Mouse (Mus musculus): ENCODE measurements around the gene Ppp2r3d. TPM values are rescaled to one million over a fixed set of nuclear protein-coding genes. Genes with fewer than 3 reads are reported as not detected.
"Not testable (repeated sequence)": the region's sequence is repeated elsewhere in the genome, so short reads cannot be mapped to it uniquely, and the experiment has no call there.

Ppp2r3d gene
- polyA plus RNA-seq (2016; fragmentation: Nextera tagmentation; extraction: Ambion mirVana), result 142 and 209 TPM in 2 replicates

DNA sequence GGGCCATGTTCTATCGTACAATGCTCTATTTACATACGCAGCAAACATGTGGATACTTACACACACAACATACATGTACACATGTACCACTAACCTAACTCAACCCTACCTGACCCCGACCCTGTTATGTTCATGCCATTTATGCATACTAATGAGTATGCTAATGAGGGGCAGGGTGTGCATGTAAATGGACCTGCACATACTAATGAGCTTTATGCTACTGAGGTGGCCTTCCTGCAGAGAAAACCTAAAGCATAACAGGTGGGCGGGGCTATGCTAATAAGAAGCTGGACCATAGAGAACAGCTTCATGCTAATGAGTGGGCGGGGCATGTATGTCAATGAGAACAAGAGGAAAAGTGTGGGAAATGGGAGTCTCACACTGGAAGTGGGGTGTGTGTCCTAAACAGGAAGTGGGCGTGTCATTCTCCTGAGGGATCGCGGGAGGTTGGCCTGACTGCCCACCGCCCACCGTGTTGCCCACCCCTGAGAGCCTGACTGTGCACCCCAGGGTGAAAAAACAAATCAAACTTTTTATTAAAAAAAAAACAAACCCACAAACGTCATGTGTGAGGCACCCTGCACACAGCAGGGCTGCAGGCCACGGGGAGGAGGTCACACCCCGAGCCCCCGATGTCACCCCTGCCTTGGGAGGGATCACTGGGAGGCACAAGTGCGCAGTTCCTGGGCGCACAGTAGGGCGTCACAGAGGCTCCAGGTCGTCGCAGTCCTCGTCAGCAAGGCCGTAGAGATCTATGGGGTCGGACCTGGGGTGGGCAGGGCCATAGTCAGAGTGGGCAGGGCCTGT, at the start of gene Ppp2r3d:
Gene Ppp2r3d, minus strand, starts transcription at position 803 of the 807 bp plus-strand sequence.
- H3K27me3 ChIP-seq (ENCODE audit: insufficient read depth, poor library complexity, severe bottlenecking), result no peaks in the 10 kb centered on the region
- WGBS, result 93% methylated on average over 22 of the region's 22 CpGs
- no peak for DNase-seq (ENCODE audit: low spot score)

DNA sequence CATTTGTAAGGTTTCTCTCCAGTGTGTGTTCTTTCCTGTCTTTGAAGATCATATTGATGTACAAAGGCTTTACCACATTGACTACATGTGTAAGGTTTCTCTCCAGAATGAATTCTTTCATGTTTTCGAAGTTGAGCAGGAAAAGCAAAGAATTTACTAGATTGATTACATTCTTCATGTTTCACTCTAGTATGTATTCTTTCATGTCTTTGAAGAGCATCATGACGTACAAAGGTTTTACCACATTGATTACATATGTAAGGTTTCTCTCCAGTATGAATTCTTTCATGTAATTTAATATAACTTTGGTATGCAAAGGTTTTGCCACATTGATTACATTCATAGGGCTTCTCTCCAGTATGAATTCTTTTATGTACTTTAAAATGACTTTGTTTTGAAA, 17.0 kb upstream of the Ppp2r3d start, which contains the start of gene Gm21836:
Gene Gm21836, minus strand, starts transcription at position 101 of the 400 bp plus-strand sequence.
- not testable (repeated sequence) for H3K27me3 ChIP-seq (ENCODE audit: insufficient read depth, poor library complexity, severe bottlenecking); DNase-seq (ENCODE audit: low spot score); H3K4me1 ChIP-seq (replicated peaks); H3K4me3 ChIP-seq; H3K27ac ChIP-seq; H3K36me3 ChIP-seq
- WGBS, result 86% methylated on average over 2 of the region's 2 CpGs
- H3K9me3 ChIP-seq, result peaks cover 25% of the 10 kb centered on the region

More for the DNA sequence above, at the start of gene Ppp2r3d:
- Histone ChIP-seq H3K4me3 (no peak within 1 kb of the TSS), H3K27ac (no peak within 1 kb of the TSS), H3K9me3 (peaks cover 12% of the 10 kb centered on the region), H3K36me3 (peaks cover 18% of the 10 kb centered on the region), H3K4me1 (replicated peaks) (no peaks in the 10 kb centered on the region)

DNA sequence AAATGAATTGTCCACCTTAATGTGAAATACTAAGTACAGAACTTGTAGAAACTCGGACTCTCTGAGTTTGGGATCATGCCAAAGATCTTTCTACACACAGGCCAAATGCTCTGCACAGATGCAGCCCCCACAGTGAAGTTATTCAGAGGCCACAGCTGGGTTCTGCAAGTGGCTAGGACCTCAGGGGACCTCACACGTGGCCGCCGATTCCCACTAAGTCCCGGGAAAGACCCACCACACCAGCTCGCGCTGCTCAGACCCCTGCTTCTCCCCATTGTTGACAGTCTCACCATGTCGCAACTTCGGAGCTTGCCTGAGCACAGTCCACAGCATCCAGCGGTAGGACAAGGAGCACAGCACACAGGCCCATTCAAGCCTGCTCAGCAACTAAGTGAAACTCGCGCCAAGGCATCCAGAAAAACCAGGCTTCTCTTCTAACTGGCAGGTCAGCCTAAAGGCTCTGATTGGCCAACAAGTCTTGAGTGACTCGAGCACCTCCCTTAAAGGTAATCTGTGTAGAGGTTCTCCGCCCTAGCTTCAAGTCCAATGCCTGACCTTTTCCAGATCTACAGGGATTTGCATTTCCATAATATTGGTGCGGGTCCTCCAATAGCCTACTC, 3.8 kb upstream of the Ppp2r3d start:
- H3K27ac ChIP-seq; H3K4me1 ChIP-seq (replicated peaks); H3K4me3 ChIP-seq; H3K27me3 ChIP-seq (ENCODE audit: insufficient read depth, poor library complexity, severe bottlenecking); DNase-seq (ENCODE audit: low spot score): not testable (repeated sequence)
- H3K9me3 ChIP-seq, result peaks cover 12% of the 10 kb centered on the region
- H3K36me3 ChIP-seq, result peaks cover 14% of the 10 kb centered on the region
- WGBS, result 61% methylated on average over 12 of the region's 15 CpGs

DNA sequence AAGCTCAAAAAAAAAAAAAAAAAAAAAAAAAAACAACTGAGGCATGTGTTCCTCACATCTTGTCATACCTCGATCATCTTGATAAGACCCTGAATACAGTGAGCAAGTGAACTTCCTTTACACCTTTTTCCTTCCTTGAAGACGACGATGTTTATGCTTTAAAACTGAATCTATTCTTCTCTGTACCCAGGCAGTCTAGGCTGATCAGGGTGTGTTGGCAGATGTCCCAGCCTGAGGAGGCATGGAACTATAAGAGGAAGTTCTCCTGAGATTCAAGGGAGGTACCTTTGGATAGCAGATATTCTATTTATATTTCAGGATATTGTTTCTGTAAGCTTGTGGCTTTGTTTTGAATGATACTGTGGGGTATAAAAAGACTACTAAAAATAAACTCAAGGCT, 1.4 kb upstream of the Ppp2r3d start:
- H3K27me3 ChIP-seq (ENCODE audit: insufficient read depth, poor library complexity, severe bottlenecking), result no peaks in the 10 kb centered on the region
- H3K4me1 ChIP-seq (replicated peaks), result no peaks in the 10 kb centered on the region
- H3K9me3 ChIP-seq, result peaks cover 12% of the 10 kb centered on the region
- H3K4me3 ChIP-seq, result no peak overlapping the region
- H3K27ac ChIP-seq, result no peak overlapping the region
- 85% methylated on average over 3 of the region's 3 CpGs for WGBS
- H3K36me3 ChIP-seq, result peaks cover 18% of the 10 kb centered on the region
- no peak for DNase-seq (ENCODE audit: low spot score)

DNA sequence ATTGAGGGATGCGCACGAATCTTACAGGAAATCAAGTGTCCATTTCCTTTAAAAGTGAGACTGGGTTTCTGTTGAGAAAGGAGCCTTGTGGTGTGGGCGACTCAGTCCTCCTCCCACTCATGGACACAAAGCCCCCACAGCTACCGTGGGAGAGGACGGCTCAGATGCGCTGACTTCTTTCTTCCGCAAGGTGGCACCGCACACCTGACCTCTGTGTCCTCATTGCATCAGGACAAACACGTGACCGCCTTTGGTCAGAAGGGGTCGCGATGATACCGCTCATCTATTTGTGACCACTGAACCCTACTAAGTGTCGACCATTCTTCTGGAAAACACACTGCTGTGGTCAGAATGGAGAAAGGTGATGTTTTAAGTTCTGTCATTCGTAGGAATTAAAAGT, 1.0 kb downstream of the Ppp2r3d start:
- 85% methylated on average over 15 of the region's 15 CpGs for WGBS
- Histone ChIP-seq H3K36me3 (peaks cover 18% of the 10 kb centered on the region), H3K4me3 (no peak overlapping the region), H3K4me1 (replicated peaks) (no peaks in the 10 kb centered on the region), H3K9me3 (peaks cover 12% of the 10 kb centered on the region), H3K27ac (no peak overlapping the region), H3K27me3 (ENCODE audit: insufficient read depth, poor library complexity, severe bottlenecking) (no peaks in the 10 kb centered on the region)
- DNase-seq (ENCODE audit: low spot score), result no peak

DNA sequence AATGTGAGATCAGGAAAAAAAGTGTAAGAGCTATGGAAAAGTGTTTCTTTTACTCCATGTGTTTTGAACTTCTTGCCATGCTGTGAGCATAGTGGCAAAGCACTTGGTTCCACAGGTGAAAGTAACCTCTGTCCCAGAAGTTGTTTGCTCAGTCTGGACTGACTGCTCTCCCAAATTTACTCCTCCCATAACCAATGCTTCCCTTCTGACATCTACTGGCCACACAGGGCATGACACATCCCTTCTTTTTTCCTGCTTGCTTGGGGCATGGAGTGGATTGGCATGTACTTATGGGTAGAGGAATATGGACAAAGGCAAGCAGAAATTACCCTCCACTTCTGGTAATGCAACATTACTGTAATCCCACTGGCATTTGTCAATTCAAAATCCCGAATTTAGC, 20.1 kb downstream of the Ppp2r3d start:
- no peaks in the 10 kb centered on the region for H3K27me3 ChIP-seq (ENCODE audit: insufficient read depth, poor library complexity, severe bottlenecking)
- H3K4me3 ChIP-seq, result no peak overlapping the region
- 2% methylated on average over 1 of the region's 1 CpGs for WGBS

DNA sequence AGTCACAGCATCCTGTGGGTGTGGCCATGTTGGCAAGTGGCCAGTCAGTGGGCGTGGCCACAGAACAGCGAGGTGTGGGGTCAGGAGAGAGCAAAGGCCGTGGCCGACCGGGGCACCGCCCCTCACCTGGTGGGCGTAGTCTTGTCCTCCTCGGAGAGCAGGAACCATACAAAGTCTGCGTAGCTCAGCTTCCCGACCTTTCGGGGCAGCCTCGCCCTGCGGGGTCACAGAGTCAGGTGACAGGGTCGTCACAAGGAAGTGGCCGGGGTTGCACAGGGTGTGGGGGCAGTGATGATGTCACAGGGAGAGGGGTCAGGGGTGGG, 34.2 kb downstream of the Ppp2r3d start:
- Histone ChIP-seq H3K4me3 (no peak overlapping the region), H3K36me3 (peaks cover 39% of the 10 kb centered on the region), H3K27ac (no peak overlapping the region), H3K9me3 (peaks cover 35% of the 10 kb centered on the region), H3K27me3 (ENCODE audit: insufficient read depth, poor library complexity, severe bottlenecking) (no peaks in the 10 kb centered on the region), H3K4me1 (replicated peaks) (no peaks in the 10 kb centered on the region)
- 99% methylated on average over 15 of the region's 15 CpGs for WGBS
- no peak for DNase-seq (ENCODE audit: low spot score)

More for the DNA sequence above, 20.1 kb downstream of the Ppp2r3d start:
- no peaks in the 10 kb centered on the region for H3K4me1 ChIP-seq (replicated peaks)
- H3K36me3 ChIP-seq, result no peaks in the 10 kb centered on the region
- DNase-seq (ENCODE audit: low spot score), result peak; percentile 38
- H3K9me3 ChIP-seq, result no peaks in the 10 kb centered on the region
- H3K27ac ChIP-seq, result no peak overlapping the region

DNA sequence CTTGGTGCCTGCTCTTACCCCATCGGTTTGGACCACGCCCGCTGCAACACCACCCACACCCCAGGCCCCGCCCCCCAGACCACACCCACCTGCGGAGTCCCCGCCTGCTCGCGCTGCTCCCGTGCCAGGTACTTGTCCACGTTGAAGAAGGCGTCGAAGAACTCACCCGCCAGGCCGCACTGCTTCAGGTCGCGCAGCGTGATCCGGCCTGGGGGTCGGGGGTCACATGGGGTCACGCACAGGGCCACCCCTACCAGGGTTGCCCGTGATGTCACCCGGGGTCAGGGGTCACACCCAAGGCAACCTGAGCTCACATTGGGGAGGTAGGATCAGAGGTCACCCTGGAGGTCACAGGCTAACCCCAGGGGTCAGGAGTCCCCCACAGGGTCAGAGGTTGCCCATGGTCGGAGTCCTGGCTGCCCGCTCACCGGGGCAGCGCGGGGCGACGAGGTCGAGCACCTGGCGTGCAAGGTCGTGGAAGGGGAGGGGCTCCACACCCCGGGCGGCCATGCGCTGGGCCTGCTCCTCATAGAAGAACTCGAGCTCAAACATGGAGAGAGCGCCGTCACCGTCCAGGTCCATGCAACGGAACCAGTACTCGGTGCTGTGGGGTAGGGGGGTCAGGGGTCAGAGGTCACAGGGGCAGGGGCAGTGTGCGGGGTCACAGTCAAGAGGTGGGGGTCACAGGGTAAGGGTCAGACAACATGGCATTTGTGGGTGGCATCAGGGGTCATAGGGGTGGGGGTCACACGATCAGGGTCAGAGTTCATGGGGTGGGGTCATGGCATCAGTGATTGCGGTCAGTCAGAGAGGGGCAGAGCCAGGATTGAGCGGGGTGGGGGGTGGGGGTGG, 34.8 kb downstream of the Ppp2r3d start:
- 97% methylated on average over 45 of the region's 45 CpGs for WGBS
- Histone ChIP-seq H3K4me1 (replicated peaks) (no peaks in the 10 kb centered on the region), H3K27ac (no peak overlapping the region), H3K27me3 (ENCODE audit: insufficient read depth, poor library complexity, severe bottlenecking) (no peaks in the 10 kb centered on the region), H3K4me3 (no peak overlapping the region), H3K9me3 (peaks cover 35% of the 10 kb centered on the region), H3K36me3 (peaks cover 39% of the 10 kb centered on the region)
- peak; percentile 3 for DNase-seq (ENCODE audit: low spot score)

DNA sequence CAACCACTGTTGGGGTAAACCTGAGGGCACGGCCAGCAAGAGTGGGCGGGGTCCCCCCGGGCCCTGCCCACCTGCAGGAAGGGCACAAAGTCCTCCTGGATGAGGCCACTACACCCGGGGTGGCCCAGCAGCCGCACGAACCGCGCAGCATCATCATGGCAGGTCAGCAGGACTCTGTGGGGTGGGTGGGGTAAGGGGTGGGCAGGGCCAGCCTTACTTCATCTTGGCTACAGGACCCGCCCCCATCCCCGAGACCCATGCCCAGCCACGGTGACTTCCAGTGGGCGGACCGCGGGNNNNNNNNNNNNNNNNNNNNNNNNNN, 36.0 kb downstream of the Ppp2r3d start:
- peaks cover 35% of the 10 kb centered on the region for H3K9me3 ChIP-seq
- H3K27me3 ChIP-seq (ENCODE audit: insufficient read depth, poor library complexity, severe bottlenecking), result no peaks in the 10 kb centered on the region
- H3K27ac ChIP-seq, result no peak overlapping the region
- 0 out of 2 replicates have a peak overlapping the region, but pooled peaks have one; percentile 1 for H3K4me3 ChIP-seq
- no peaks in the 10 kb centered on the region for H3K4me1 ChIP-seq (replicated peaks)
- H3K36me3 ChIP-seq, result peaks cover 39% of the 10 kb centered on the region
- peak; percentile 2 for DNase-seq (ENCODE audit: low spot score)
- 75% methylated on average over 14 of the region's 14 CpGs for WGBS

DNA sequence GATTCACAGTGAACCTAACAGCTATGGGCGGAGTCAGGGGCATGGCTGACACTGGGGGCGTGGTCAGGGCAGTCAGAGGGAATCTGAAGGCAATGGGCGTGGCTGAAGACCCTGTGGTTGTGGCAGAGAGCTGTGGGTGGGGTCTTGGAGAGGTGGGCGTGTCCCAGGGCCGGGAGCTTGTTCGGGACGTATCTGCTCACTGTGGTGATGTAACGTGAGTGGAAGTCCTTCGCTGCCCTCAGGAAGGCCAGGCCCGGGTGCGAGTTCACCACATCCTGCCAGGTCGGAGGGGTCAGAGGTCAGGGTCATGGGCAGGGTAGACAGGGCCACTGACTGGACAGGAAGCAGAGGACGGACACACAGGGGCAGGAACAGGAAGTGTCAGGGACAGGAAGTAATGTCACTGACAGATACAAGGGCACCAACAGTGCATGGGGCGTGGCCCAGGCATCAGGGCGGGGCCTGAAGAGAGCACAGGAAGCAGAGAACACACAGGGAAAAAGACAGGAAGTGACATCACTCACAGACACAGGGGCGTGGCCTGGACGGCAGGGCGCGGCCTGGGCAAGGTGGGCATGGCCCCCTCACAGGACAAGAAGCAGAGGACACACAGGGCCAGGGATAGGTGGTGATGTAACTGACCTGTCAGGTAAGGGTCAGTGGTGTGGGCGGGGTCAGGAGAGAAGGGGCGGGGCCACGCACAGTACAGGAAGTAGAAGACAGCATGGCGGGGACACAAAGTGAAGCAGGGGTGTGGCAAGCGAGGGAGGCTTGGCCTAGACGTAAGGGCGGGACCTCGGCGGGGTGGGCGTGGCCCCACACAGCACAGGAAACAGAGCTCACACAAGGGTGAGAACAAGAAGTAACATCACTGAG, 36.6 kb downstream of the Ppp2r3d start:
- WGBS, result 94% methylated on average over 29 of the region's 29 CpGs
- H3K4me1 ChIP-seq (replicated peaks), result no peaks in the 10 kb centered on the region
- DNase-seq (ENCODE audit: low spot score), result peak; percentile 3
- 0 out of 2 replicates have a peak overlapping the region, but pooled peaks have one; percentile 1 for H3K4me3 ChIP-seq
- H3K27ac ChIP-seq, result no peak overlapping the region
- H3K27me3 ChIP-seq (ENCODE audit: insufficient read depth, poor library complexity, severe bottlenecking), result no peaks in the 10 kb centered on the region
- peaks cover 39% of the 10 kb centered on the region for H3K36me3 ChIP-seq
- H3K9me3 ChIP-seq, result peaks cover 35% of the 10 kb centered on the region

DNA sequence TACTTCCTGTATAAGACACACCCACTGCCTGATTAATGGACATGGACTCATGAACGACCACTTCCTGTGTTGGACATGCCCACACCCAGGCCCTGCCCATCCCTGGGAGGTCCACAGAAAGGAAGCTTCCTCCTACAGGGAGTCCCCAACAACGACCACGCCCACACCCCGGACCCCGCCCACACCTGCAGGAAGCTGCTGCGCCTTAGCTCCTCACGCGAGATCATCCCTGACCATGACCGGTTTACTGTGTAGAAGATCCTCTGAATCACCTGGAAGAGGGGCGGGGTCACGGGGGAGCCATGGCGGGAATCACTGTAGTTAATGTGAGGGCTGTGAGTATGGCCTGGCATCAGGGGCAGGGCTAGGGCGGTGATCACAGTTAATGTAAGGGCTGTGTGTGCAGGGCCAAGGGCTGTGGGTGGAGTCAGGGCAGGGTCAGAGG, 37.3 kb downstream of the Ppp2r3d start:
- 94% methylated on average over 13 of the region's 13 CpGs for WGBS
- no peak for DNase-seq (ENCODE audit: low spot score)

More for the DNA sequence above, 37.3 kb downstream of the Ppp2r3d start:
- Histone ChIP-seq H3K9me3 (peaks cover 35% of the 10 kb centered on the region), H3K27me3 (ENCODE audit: insufficient read depth, poor library complexity, severe bottlenecking) (no peaks in the 10 kb centered on the region), H3K4me1 (replicated peaks) (no peaks in the 10 kb centered on the region), H3K27ac (no peak overlapping the region), H3K36me3 (peaks cover 39% of the 10 kb centered on the region), H3K4me3 (no peak overlapping the region)
